Mouse (Mus musculus) hindbrain, embryonic 14.5 days (tissue): ENCODE data around the gene Rai14. TPM values are rescaled to one million over a fixed set of nuclear protein-coding genes. Genes with fewer than 3 reads are reported as not detected.

Source experiments
- ATAC-seq: fragments of 200-750 bp; cut with Nextera tagmentation; 2 replicates; pipeline ENCODE4 v1.8.0; 2017; ENCODE audit warnings: moderate number of reproducible peaks, mild to moderate bottlenecking, moderate TSS enrichment, moderate library complexity; ENCODE audit not compliant: low FRiP score
- DNase-seq: peaks from one replicate; pipeline ENCODE4 v3.0.0-alpha.2; 2015; ENCODE audit warnings: low spot score
- H3K27ac ChIP-seq: fragments of 300-500 bp; sonication (generic); 2 replicates; pipeline ENCODE4 v1.5.1; 2014; ENCODE audit warnings: mild to moderate bottlenecking, moderate library complexity
- H3K27me3 ChIP-seq: fragments of 300-500 bp; sonication (generic); 2 replicates; pipeline ENCODE4 v1.6.1; 2014; ENCODE audit warnings: mild to moderate bottlenecking, low read length, mixed read lengths; ENCODE audit not compliant: control insufficient read depth, insufficient read depth
- H3K36me3 ChIP-seq: fragments of 300-500 bp; sonication (generic); replicated peaks from 2 replicates; pipeline ENCODE4 v1.6.1; 2014; ENCODE audit not compliant: control insufficient read depth, insufficient read depth
- H3K4me1 ChIP-seq: fragments of 300-500 bp; sonication (generic); replicated peaks from 2 replicates; pipeline ENCODE4 v1.6.1; 2014; ENCODE audit warnings: antibody characterized with exemption, low read length, mixed read lengths; ENCODE audit not compliant: control insufficient read depth, insufficient read depth
- H3K4me2 ChIP-seq: fragments of 300-500 bp; sonication (generic); replicated peaks from 2 replicates; pipeline ENCODE4 v1.6.1; 2014; ENCODE audit warnings: mild to moderate bottlenecking, moderate library complexity
- H3K4me3 ChIP-seq: fragments of 300-500 bp; sonication (generic); replicated peaks from 2 replicates; pipeline ENCODE4 v1.5.1; 2014; ENCODE audit warnings: mild to moderate bottlenecking, low read length
- H3K9ac ChIP-seq: fragments of 300-500 bp; sonication (generic); 2 replicates; pipeline ENCODE4 v1.6.1; 2014
- H3K9me3 ChIP-seq: fragments of 300-500 bp; sonication (generic); 2 replicates; pipeline ENCODE4 v1.6.1; 2016; ENCODE audit warnings: low read length; ENCODE audit not compliant: control insufficient read depth
- WGBS: fragments of 180-500 bp; shearing (Covaris S2); extraction: QIAGEN DNeasy Blood & Tissue Kit; methylation state at CpG from one replicate; pipeline ENCODE4 v1.1.7; 2014; 5-methylcytosine and 5-hydroxymethylcytosine counted together
- polyA plus RNA-seq: library from polyadenylated mRNA; unstranded; fragments of >200 nt; fragmentation: Nextera tagmentation; extraction: Ambion mirVana; gene quantifications from 2 replicates; pipeline ENCODE4 v1.2.1, GENCODE M21; 2014

Gene Rai14
- polyA plus RNA-seq, 1 experiment from 2014 or later = 12.9 TPM

DNA sequence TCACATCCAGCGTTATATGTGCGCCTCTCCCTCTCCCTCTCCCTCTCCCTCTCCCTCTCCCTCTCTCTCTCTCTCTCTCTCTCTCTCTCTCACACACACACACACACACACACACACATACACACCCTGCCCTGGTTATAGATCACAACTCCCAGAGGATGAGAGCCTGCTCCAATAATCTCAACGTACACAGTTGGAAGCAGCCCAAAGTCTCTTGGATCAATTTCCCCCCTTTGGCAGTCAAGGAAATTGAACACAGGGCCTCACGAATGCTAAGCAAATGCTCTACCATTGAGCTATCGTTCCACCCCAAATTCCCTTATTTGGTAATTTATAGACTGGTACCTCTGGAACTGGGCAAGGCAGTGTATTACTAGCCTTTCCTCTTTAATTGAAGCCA, 25.7 kb downstream of the Rai14 start:
- no peak overlapping the region for H3K9ac ChIP-seq
- no peak for ATAC-seq
- no peak for DNase-seq
- no peaks in the 10 kb centered on the region for H3K4me1 ChIP-seq
- no peak overlapping the region for H3K4me2 ChIP-seq
- H3K27me3 ChIP-seq = no peaks in the 10 kb centered on the region
- no peak overlapping the region for H3K4me3 ChIP-seq
- no peaks in the 10 kb centered on the region for H3K9me3 ChIP-seq
- WGBS = 84% methylated on average over 5 of the region's 5 CpGs
- H3K27ac ChIP-seq = no peak overlapping the region
- H3K36me3 ChIP-seq = no peaks in the 10 kb centered on the region

GRCm38 (mm10) chr15:10687365-10687764, 27.1 kb downstream of the Rai14 start:
- Histone ChIP-seq H3K9me3 (no peaks in the 10 kb centered on the region), H3K9ac (no peak overlapping the region), H3K36me3 (no peaks in the 10 kb centered on the region), H3K4me3 (no peak overlapping the region), H3K4me2 (no peak overlapping the region), H3K4me1 (no peaks in the 10 kb centered on the region), H3K27me3 (no peaks in the 10 kb centered on the region), H3K27ac (no peak overlapping the region)
- 60% methylated on average over 7 of the region's 7 CpGs for WGBS
- ATAC-seq (no peak), DNase-seq (no peak)

GRCm38 (mm10) chr15:10685692-10686430, 28.6 kb downstream of the Rai14 start:
- H3K27me3 ChIP-seq = no peaks in the 10 kb centered on the region
- H3K4me1 ChIP-seq = no peaks in the 10 kb centered on the region
- H3K4me3 ChIP-seq = no peak overlapping the region
- WGBS = 86% methylated on average over 14 of the region's 14 CpGs
- no peaks in the 10 kb centered on the region for H3K9me3 ChIP-seq
- H3K9ac ChIP-seq = no peak overlapping the region
- ATAC-seq (no peak), DNase-seq (no peak)
- no peak overlapping the region for H3K27ac ChIP-seq
- H3K4me2 ChIP-seq = no peak overlapping the region
- H3K36me3 ChIP-seq = no peaks in the 10 kb centered on the region

GRCm38 (mm10) chr15:10683687-10684203, 30.7 kb downstream of the Rai14 start:
- Histone ChIP-seq H3K4me3 (no peak overlapping the region), H3K27ac (no peak overlapping the region), H3K27me3 (no peaks in the 10 kb centered on the region), H3K4me2 (no peak overlapping the region), H3K36me3 (no peaks in the 10 kb centered on the region), H3K9me3 (no peaks in the 10 kb centered on the region), H3K4me1 (no peaks in the 10 kb centered on the region), H3K9ac (no peak overlapping the region)
- DNase-seq (no peak), ATAC-seq (no peak)
- WGBS = 94% methylated on average over 9 of the region's 9 CpGs

GRCm38 (mm10) chr15:10680514-10680913, 33.9 kb downstream of the Rai14 start:
- Histone ChIP-seq H3K36me3 (no peaks in the 10 kb centered on the region), H3K4me2 (no peak overlapping the region), H3K4me1 (no peaks in the 10 kb centered on the region), H3K9ac (no peak overlapping the region), H3K4me3 (no peak overlapping the region), H3K27ac (no peak overlapping the region), H3K9me3 (no peaks in the 10 kb centered on the region), H3K27me3 (no peaks in the 10 kb centered on the region)
- no peak for ATAC-seq
- 95% methylated on average over 5 of the region's 5 CpGs for WGBS
- DNase-seq = no peak

DNA sequence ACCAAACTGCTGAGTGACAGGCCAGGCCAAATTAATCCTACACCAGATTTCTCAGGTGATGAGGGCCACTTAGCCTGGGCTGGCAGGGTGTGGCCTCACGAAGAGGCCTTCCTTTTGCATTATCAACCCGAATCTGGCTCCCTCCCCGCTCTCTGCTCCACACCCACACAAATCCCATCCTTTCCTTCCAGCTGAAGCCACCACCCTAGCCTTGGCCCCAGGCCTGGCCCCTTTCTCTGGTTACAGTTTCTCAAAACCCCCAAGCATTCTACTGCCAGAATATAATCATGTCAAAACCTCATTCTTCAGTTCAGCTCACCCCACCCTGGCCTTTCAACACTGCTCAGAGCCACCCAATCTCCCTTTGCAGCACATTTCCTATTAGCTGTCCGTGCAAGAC, 34.9 kb downstream of the Rai14 start:
- H3K27me3 ChIP-seq = no peaks in the 10 kb centered on the region
- no peaks in the 10 kb centered on the region for H3K36me3 ChIP-seq
- no peaks in the 10 kb centered on the region for H3K4me1 ChIP-seq
- no peaks in the 10 kb centered on the region for H3K9me3 ChIP-seq
- 93% methylated on average over 4 of the region's 4 CpGs for WGBS
- H3K27ac ChIP-seq = no peak overlapping the region
- H3K4me2 ChIP-seq = no peak overlapping the region
- no peak overlapping the region for H3K4me3 ChIP-seq
- ATAC-seq (no peak), DNase-seq (no peak)
- no peak overlapping the region for H3K9ac ChIP-seq

GRCm38 (mm10) chr15:10675801-10676200, 38.6 kb downstream of the Rai14 start:
- Histone ChIP-seq H3K4me2 (no peak overlapping the region), H3K4me1 (no peaks in the 10 kb centered on the region), H3K27me3 (no peaks in the 10 kb centered on the region), H3K4me3 (no peak overlapping the region), H3K36me3 (no peaks in the 10 kb centered on the region), H3K9ac (no peak overlapping the region), H3K9me3 (no peaks in the 10 kb centered on the region), H3K27ac (no peak overlapping the region)
- WGBS = 82% methylated on average over 5 of the region's 5 CpGs
- ATAC-seq (no peak), DNase-seq (no peak)

DNA sequence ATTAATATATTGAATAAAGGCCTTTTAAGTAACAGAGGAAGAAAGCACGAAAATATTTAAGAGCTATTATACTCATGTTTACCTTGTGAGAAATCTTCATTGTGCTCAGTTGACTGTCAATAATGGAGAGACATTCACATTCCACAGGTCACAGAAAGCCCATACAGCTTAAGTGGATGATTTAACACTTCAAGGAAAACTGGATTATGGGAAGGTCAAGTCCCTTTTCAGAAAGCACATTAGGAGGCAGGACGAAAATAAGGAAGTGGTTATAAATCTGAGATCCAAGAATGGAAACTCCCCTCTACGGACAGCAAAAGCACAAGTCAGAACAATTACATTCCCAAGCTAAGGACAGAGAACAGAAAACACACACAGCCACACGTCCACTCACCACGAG, 41.5 kb downstream of the Rai14 start:
- no peaks in the 10 kb centered on the region for H3K27me3 ChIP-seq
- H3K36me3 ChIP-seq = no peaks in the 10 kb centered on the region
- WGBS = 65% methylated on average over 5 of the region's 5 CpGs
- no peaks in the 10 kb centered on the region for H3K9me3 ChIP-seq
- H3K4me2 ChIP-seq = no peak overlapping the region
- no peaks in the 10 kb centered on the region for H3K4me1 ChIP-seq
- H3K4me3 ChIP-seq = no peak overlapping the region
- no peak overlapping the region for H3K27ac ChIP-seq
- DNase-seq = no peak
- no peak overlapping the region for H3K9ac ChIP-seq
- ATAC-seq = no peak

- Histone ChIP-seq H3K4me3 (no peak overlapping the region), H3K27ac (no peak overlapping the region), H3K4me2 (no peak overlapping the region), H3K9ac (no peak overlapping the region), H3K36me3 (no peaks in the 10 kb centered on the region), H3K4me1 (no peaks in the 10 kb centered on the region), H3K9me3 (no peaks in the 10 kb centered on the region), H3K27me3 (no peaks in the 10 kb centered on the region)
- DNase-seq (no peak), ATAC-seq (no peak)
- 84% methylated on average over 4 of the region's 4 CpGs for WGBS
These were observed 42.6 kb downstream of the Rai14 start for GRCm38 (mm10) chr15:10671868-10672267.

- Histone ChIP-seq H3K4me3 (no peak overlapping the region), H3K4me1 (no peaks in the 10 kb centered on the region), H3K27me3 (no peaks in the 10 kb centered on the region), H3K36me3 (no peaks in the 10 kb centered on the region), H3K9me3 (no peaks in the 10 kb centered on the region), H3K9ac (no peak overlapping the region), H3K27ac (no peak overlapping the region), H3K4me2 (no peak overlapping the region)
- WGBS = 60% methylated on average over 7 of the region's 7 CpGs
- no peak for DNase-seq
- peak; percentile 9; the same call in 1 of the 2 replicates for ATAC-seq
These were observed 44.3 kb downstream of the Rai14 start for GRCm38 (mm10) chr15:10670107-10670506.
